31 mouse cellular contexts compared by ENCODE assay signal in the genomic region with DNA sequence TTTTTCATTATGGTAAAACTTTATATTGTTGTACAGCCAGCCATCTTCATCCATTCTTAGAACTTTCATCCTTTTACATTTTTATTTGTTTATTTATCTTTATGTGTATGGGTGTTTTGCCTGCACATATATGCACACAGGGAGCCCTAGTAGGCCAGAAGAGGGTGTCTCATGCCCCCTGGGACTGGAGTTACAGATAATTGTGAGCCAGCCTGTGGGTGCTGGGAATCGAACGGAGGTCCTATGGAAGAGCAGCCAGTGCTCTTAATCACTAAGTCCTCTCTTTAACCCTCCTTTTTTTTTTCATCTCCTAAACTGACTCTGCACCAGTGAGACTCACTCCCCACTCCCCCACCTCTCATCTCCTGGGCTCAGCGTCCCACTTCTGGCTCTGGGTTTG. TPM values are rescaled to one million over a fixed set of nuclear protein-coding genes. Genes with fewer than 3 reads are reported as not detected.
DNase-seq lines count a peak whose midpoint lies in the region; ATAC-seq and TF ChIP-seq lines count a peak whose summit lies in the region.
"Had no signal": no experiment of that assay in that cellular context is flagged by ENCODE, and none has a peak within 500 bp of the region (broad histone marks: within the 10 kb centered on the region; RNA-seq: fewer than 3 reads in every experiment).

No protein-coding gene starts in this region.

- no peaks in the 10 kb centered on the region for H3K9me3 ChIP-seq in kidney, postnatal 0 days (replicated peaks; ENCODE audit: low read length)
- no peaks in the 10 kb centered on the region for H3K9me3 ChIP-seq in megakaryocyte, embryonic 14.5 days
- H3K9me3 ChIP-seq: heart, embryonic 12.5 days; hindbrain, embryonic 13.5 days; kidney, embryonic 15.5 days; limb, embryonic 12.5 days; liver, embryonic 12.5 days; neural tube, embryonic 12.5 days had no signal

- TF ChIP-seq CTCF in kidney, postnatal 0 days (IDR thresholded peaks at IDR 0.05; ENCODE audit: low read depth), result no peak

- peak; percentile 12 for DNase-seq in cerebellum, adult 9-10 months
- DNase-seq in cerebellum, adult 18-20 months, result no peak
- no peak for DNase-seq in kidney, postnatal 0 days (ENCODE audit: low spot score)
- no peak for DNase-seq in kidney, adult 9 months
- no peak for DNase-seq in adrenal gland, adult 8-10 months
- DNase-seq in c-Kit-positive CD71-positive TER-119-positive erythroid progenitor cells, embryonic 14.5 days (ENCODE audit: low spot score), result no peak
- DNase-seq: adrenal gland, postnatal 14 days; cerebellum, adult 8-10 months; cerebellum, postnatal 36 days; heart, postnatal 4 days; kidney, adult 11 months; kidney, postnatal 36 days; liver, postnatal 0 days; right cerebral cortex, adult 18-20 months; right cerebral cortex, postnatal 4 days; thymus, adult 2 months; thymus, postnatal 36 days had no signal

- peaks cover 3% of the 10 kb centered on the region; the same call in 1 of the 2 replicates for H3K4me1 ChIP-seq in kidney, postnatal 0 days (replicated peaks; ENCODE audit: insufficient read depth, low read length)
- peaks cover 48% of the 10 kb centered on the region for H3K4me1 ChIP-seq in megakaryocyte, embryonic 14.5 days
- H3K4me1 ChIP-seq: liver, embryonic 12.5 days had no signal

- H3K9ac ChIP-seq in kidney, postnatal 0 days (ENCODE audit: low read depth, low read length), result no peak overlapping the region
- H3K9ac ChIP-seq: heart, embryonic 12.5 days; hindbrain, embryonic 13.5 days; kidney, embryonic 15.5 days; limb, embryonic 12.5 days; liver, embryonic 12.5 days; liver, postnatal 0 days; neural tube, embryonic 12.5 days had no signal

- 87% methylated on average over 3 of the region's 3 CpGs for WGBS in kidney, postnatal 0 days

- no peaks in the 10 kb centered on the region for H3K27me3 ChIP-seq in kidney, postnatal 0 days (ENCODE audit: insufficient read depth, low read length)
- H3K27me3 ChIP-seq in megakaryocyte, embryonic 14.5 days (replicated peaks), result peaks cover 24% of the 10 kb centered on the region
- H3K27me3 ChIP-seq: hindbrain, embryonic 13.5 days had no signal

- H3K4me3 ChIP-seq in kidney, postnatal 0 days (replicated peaks; ENCODE audit: low read depth, low read length), result no peak overlapping the region
- peak overlapping the region; percentile 95 for H3K4me3 ChIP-seq in megakaryocyte, embryonic 14.5 days (replicated peaks)
- H3K4me3 ChIP-seq: heart, embryonic 12.5 days; hindbrain, embryonic 13.5 days; kidney, embryonic 15.5 days; limb, embryonic 12.5 days; liver, embryonic 12.5 days; neural tube, embryonic 12.5 days had no signal

- no peak overlapping the region for H3K4me2 ChIP-seq in kidney, postnatal 0 days (ENCODE audit: low read length)
- H3K4me2 ChIP-seq: heart, embryonic 12.5 days; kidney, embryonic 15.5 days; limb, embryonic 12.5 days; liver, embryonic 12.5 days; midbrain, embryonic 11.5 days; neural tube, embryonic 12.5 days had no signal

- no peak for ATAC-seq in kidney, postnatal 0 days (replicated peaks; ENCODE audit: low FRiP score, low read depth)
- no peak for ATAC-seq in megakaryocyte, adult 5-6 weeks (ENCODE audit: poor library complexity, severe bottlenecking)
- ATAC-seq: forebrain, embryonic 16.5 days; liver, embryonic 12.5 days; liver, postnatal 0 days; midbrain, embryonic 16.5 days had no signal

- H3K36me3 ChIP-seq in kidney, postnatal 0 days (ENCODE audit: insufficient read depth, low read length), result no peaks in the 10 kb centered on the region
- H3K36me3 ChIP-seq in megakaryocyte, embryonic 14.5 days (replicated peaks; ENCODE audit: low read length), result peaks cover 8% of the 10 kb centered on the region
- H3K36me3 ChIP-seq: heart, embryonic 12.5 days; hindbrain, embryonic 13.5 days; kidney, embryonic 15.5 days; limb, embryonic 12.5 days; liver, embryonic 12.5 days; neural tube, embryonic 12.5 days had no signal

- H3K27ac ChIP-seq in kidney, postnatal 0 days, result 0 out of 2 replicates have a peak overlapping the region, but pooled peaks have one; percentile 16
- H3K27ac ChIP-seq: hindbrain, embryonic 13.5 days; kidney, embryonic 15.5 days; limb, embryonic 12.5 days; liver, embryonic 12.5 days; neural tube, embryonic 12.5 days had no signal

RNA-seq across cellular contexts. Expression of gene Rusc2, which starts 2.8 kb away (rescaled TPM):
- 9.6 and 9.7 TPM in 2 replicates for polyA plus RNA-seq in kidney, postnatal 0 days (2015; fragmentation: Nextera tagmentation; extraction: Ambion mirVana)
- polyA plus RNA-seq in megakaryocyte, embryonic 14.5 days (2012; ENCODE audit: insufficient read depth, low replicate concordance), result 11.5 and 32.0 TPM in 2 replicates
- 2.1 and 3.0 TPM in 2 replicates for total RNA-seq in megakaryocyte, adult 5-6 weeks (2015)
- 0.77 and 2.3 TPM in 2 replicates for total RNA-seq in megakaryocyte, adult 5-6 weeks (2017)
- total RNA-seq in adrenal gland, adult 8-10 months (2022), result 10 to 100 TPM; 38.8 to 46.9 (median 43.2) TPM
- total RNA-seq: CH12.LX had no signal

RNA-seq across cellular contexts. Expression of gene Fam166b, which starts 44.4 kb away (rescaled TPM):
- polyA plus RNA-seq in kidney, postnatal 0 days (2015; fragmentation: Nextera tagmentation; extraction: Ambion mirVana), result 0.33 and 0.59 TPM in 2 replicates
- 0.55 TPM in 1 of 2 replicates, not detected in the other for polyA plus RNA-seq in megakaryocyte, embryonic 14.5 days (2012; ENCODE audit: insufficient read depth, low replicate concordance)
- total RNA-seq in megakaryocyte, adult 5-6 weeks (2015), result not detected in 2 replicates
- total RNA-seq in megakaryocyte, adult 5-6 weeks (2017), result not detected in 2 replicates
- total RNA-seq in adrenal gland, adult 8-10 months (2022), result not detected
- total RNA-seq: adrenal gland, postnatal 14 days; CH12.LX; gastrocnemius, adult 8-10 months; heart, postnatal 4 days had no signal
- polyA plus RNA-seq: embryonic facial prominence, embryonic 11.5 days; heart, embryonic 12.5 days; limb, embryonic 12.5 days; liver, embryonic 12.5 days had no signal

RNA-seq across cellular contexts. Expression of gene Tesk1, which starts 57.2 kb away (rescaled TPM):
- 7.8 and 9.1 TPM in 2 replicates for polyA plus RNA-seq in kidney, postnatal 0 days (2015; fragmentation: Nextera tagmentation; extraction: Ambion mirVana)
- polyA plus RNA-seq in megakaryocyte, embryonic 14.5 days (2012; ENCODE audit: insufficient read depth, low replicate concordance), result 28.2 and 39.0 TPM in 2 replicates
- 5.7 and 6.3 TPM in 2 replicates for total RNA-seq in megakaryocyte, adult 5-6 weeks (2015)
- total RNA-seq in megakaryocyte, adult 5-6 weeks (2017), result 7.6 and 9.3 TPM in 2 replicates
- 10 to 100 TPM; 55.1 to 64.9 (median 59.3) TPM for total RNA-seq in adrenal gland, adult 8-10 months (2022)

Comparison
In these comparisons a context has a peak if more than half of its experiments do, and no peak if none do; other contexts are left out.
1. RNA of gene Rusc2, which starts 2.8 kb away (total RNA-seq): 38.8 to 46.9 TPM in adrenal gland, adult 8-10 months; 0.77 to 3.0 TPM in megakaryocyte, adult 5-6 weeks; every median in the first group is over 4 times any median in the second.
2. RNA of gene Tesk1, which starts 57.2 kb away (total RNA-seq): 55.1 to 64.9 TPM in adrenal gland, adult 8-10 months; 5.7 to 9.3 TPM in megakaryocyte, adult 5-6 weeks; every median in the first group is over 4 times any median in the second.